Mouse (Mus musculus): ENCODE measurements at regions not wholly inside any gene's neighbourhood (a gene's known extent, or its start where the extent isn't known, plus 50 kb on each side); places are given as distances from the start of the nearest gene placed in this dataset.

- in situ Hi-C loops (cut with MboI; ENCODE audit: unreplicated experiment in 2 of 2): no loop called here
These were observed 468.5 kb upstream of the Jarid2 start for GRCm38 (mm10) chr13:44260637-44261333.

- in situ Hi-C loops (cut with MboI; ENCODE audit: unreplicated experiment in 2 of 2): no loop called here
These were observed 456.3 kb upstream of the Jarid2 start for GRCm38 (mm10) chr13:44272746-44273524.

- in situ Hi-C loops (cut with MboI; ENCODE audit: unreplicated experiment in 2 of 2): no loop called here
These were observed 451.3 kb upstream of the Jarid2 start for GRCm38 (mm10) chr13:44277952-44278351.

GRCm38 (mm10) chr13:44279036-44279435 lies 450.2 kb upstream of the Jarid2 start:
- in situ Hi-C loops (cut with MboI; ENCODE audit: unreplicated experiment in 2 of 2): no loop called here

- in situ Hi-C loops (cut with MboI; ENCODE audit: unreplicated experiment in 2 of 2): no loop called here
These were observed 449.0 kb upstream of the Jarid2 start for GRCm38 (mm10) chr13:44280296-44280695.

GRCm38 (mm10) chr13:44281796-44282195 lies 447.5 kb upstream of the Jarid2 start:
- in situ Hi-C loops (cut with MboI; ENCODE audit: unreplicated experiment in 2 of 2): no loop called here

- in situ Hi-C loops (cut with MboI; ENCODE audit: unreplicated experiment in 2 of 2): no loop called here
These were observed 447.0 kb upstream of the Jarid2 start for GRCm38 (mm10) chr13:44282306-44282705.

- in situ Hi-C loops (cut with MboI; ENCODE audit: unreplicated experiment in 2 of 2): no loop called here
These were observed 446.3 kb upstream of the Jarid2 start for GRCm38 (mm10) chr13:44282731-44283571.

GRCm38 (mm10) chr13:44285881-44286280 lies 443.4 kb upstream of the Jarid2 start:
- in situ Hi-C loops (cut with MboI; ENCODE audit: unreplicated experiment in 2 of 2): no loop called here

- in situ Hi-C loops (cut with MboI; ENCODE audit: unreplicated experiment in 2 of 2): no loop called here
These were observed 439.1 kb upstream of the Jarid2 start for GRCm38 (mm10) chr13:44290199-44290598.

GRCm38 (mm10) chr13:44292476-44293056 lies 436.7 kb upstream of the Jarid2 start:
- in situ Hi-C loops (cut with MboI; ENCODE audit: unreplicated experiment in 2 of 2): no loop called here

- in situ Hi-C loops (cut with MboI; ENCODE audit: unreplicated experiment in 2 of 2): no loop called here
These were observed 435.4 kb upstream of the Jarid2 start for GRCm38 (mm10) chr13:44293736-44294416.

- in situ Hi-C loops (cut with MboI; ENCODE audit: unreplicated experiment in 2 of 2): no loop called here
These were observed 433.7 kb upstream of the Jarid2 start for GRCm38 (mm10) chr13:44295621-44296020.

GRCm38 (mm10) chr13:44300611-44301010 lies 428.7 kb upstream of the Jarid2 start:
- in situ Hi-C loops (cut with MboI; ENCODE audit: unreplicated experiment in 2 of 2): no loop called here

GRCm38 (mm10) chr13:44301215-44301614 lies 428.1 kb upstream of the Jarid2 start:
- in situ Hi-C loops (cut with MboI; ENCODE audit: unreplicated experiment in 2 of 2): no loop called here

- in situ Hi-C loops (cut with MboI; ENCODE audit: unreplicated experiment in 2 of 2): no loop called here
These were observed 427.3 kb upstream of the Jarid2 start for GRCm38 (mm10) chr13:44301936-44302335.

GRCm38 (mm10) chr13:44305134-44305991 lies 423.9 kb upstream of the Jarid2 start:
- in situ Hi-C loops (cut with MboI; ENCODE audit: unreplicated experiment in 2 of 2): no loop called here

- in situ Hi-C loops (cut with MboI; ENCODE audit: unreplicated experiment in 2 of 2): no loop called here
These were observed 422.8 kb upstream of the Jarid2 start for GRCm38 (mm10) chr13:44306275-44307050.

GRCm38 (mm10) chr13:44308227-44308626 lies 421.0 kb upstream of the Jarid2 start:
- in situ Hi-C loops (cut with MboI; ENCODE audit: unreplicated experiment in 2 of 2): no loop called here
